Mouse (Mus musculus): Measurements from ENCODE around the gene Cd68.

Gene Cd68

DNA sequence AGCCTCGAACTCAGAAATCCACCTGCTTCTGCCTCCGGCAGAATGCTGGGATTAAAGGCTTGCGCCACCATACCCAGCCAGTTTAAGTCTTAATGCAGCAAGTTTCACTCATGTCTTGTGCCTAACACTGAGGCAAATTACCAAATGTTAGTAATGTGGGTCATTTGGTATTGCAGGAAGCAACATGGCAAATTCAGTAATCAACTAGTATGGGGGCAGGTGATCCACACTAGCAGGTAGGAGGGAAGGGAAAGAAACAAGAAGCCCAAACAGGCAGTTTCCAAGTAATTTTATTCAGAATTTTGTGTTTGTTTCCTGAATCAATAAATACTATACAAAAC, 682 bp upstream of the Cd68 start:
- DNase-seq (ENCODE audit: low spot score): no peak

DNA sequence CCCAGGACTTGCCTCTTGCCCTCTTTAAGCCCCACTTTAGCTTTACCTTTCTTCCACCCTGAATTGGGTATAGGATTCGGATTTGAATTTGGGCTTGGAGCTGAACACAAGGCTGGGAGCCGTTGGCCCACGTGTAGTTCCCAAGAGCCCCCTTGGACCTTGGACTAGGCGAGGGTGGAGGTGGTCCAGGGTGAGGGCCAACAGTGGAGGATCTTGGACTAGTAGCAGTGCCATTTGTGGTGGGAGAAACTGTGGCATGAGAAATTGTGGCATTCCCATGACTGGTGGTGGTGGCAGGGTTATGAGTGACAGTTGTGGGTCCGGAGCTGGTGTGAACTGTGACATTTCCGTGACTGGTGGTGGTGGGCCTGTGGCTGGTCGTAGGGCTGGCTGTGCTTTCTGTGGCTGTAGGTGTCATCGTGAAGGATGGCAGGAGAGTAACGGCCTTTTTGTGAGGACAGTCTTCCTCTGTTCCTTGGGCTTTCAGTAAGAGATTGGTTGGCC, 444 bp downstream of the Cd68 start:
- no peak for DNase-seq (ENCODE audit: low spot score)

DNA sequence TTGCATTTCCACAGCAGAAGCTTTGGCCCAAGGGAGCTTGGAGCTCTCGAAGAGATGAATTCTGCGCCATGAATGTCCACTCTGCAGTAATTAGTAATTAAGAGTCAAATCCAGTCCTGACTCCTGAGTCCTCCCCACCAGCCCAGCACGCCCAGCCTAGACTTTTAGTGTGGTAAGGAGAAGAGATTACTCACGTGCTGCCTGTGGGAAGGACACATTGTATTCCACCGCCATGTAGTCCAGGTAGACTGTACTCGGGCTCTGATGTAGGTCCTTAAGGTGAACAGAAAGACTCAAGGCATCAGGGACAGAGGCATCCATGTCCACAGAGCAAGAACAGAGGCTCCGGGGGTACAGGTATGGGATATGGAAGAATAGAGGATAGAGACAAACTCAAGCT, 1.1 kb downstream of the Cd68 start:
- DNase-seq (ENCODE audit: low spot score): no peak

DNA sequence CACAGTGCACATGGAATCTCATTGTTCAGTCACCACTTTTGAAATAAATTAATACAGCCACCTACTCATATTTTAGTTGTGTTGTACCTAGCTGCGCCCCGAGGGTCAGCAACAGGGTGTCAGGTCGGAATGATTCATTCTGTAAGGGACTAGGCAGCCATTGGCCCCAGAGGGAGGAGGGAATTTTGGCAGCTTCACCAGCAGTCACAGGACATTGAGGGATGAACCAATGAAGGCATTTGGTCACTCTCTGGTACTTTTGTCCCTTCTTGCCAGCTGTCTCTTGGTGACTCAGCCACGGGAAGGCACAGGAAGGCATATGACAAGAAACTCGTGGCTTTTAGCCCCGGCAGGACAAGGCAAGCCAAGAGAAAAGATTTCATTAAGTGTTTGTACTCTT, 2.2 kb downstream of the Cd68 start:
- peak; percentile 90 for DNase-seq (ENCODE audit: low spot score)

DNA sequence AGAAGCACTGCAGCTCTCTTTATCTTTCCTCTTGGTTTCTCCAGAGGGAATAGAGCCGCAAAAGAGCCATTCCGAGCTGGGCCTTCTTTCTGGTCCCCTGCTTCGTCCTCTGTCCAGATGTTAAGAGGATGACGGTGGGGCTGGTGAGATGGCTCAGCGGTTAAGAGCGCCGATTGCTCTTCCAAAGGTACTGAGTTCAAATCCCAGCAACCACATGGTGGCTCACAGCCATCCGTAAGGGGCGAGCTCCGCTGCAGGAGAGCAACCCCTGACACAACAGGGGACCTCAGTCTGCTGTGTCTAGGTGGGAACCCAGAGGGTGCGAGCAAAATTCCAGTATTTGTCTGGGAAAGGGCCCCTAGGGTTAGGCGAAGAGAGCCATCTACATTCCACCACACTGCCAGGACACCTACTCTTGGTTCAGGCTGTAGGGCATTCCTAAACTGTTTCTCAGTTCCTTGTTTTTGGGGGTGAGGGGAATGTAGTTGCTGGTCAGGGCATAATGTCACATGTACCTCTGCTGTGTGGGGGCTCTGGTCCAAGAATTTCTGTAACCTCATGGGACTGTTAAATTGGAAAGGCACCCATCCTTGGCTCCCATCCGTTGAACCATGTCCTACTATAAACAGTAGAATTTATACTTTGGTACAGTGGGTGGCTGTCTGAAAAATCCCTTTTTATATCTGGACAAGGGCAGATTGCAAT, 2.8 kb downstream of the Cd68 start:
- peak; percentile 56 for DNase-seq (ENCODE audit: low spot score)

DNA sequence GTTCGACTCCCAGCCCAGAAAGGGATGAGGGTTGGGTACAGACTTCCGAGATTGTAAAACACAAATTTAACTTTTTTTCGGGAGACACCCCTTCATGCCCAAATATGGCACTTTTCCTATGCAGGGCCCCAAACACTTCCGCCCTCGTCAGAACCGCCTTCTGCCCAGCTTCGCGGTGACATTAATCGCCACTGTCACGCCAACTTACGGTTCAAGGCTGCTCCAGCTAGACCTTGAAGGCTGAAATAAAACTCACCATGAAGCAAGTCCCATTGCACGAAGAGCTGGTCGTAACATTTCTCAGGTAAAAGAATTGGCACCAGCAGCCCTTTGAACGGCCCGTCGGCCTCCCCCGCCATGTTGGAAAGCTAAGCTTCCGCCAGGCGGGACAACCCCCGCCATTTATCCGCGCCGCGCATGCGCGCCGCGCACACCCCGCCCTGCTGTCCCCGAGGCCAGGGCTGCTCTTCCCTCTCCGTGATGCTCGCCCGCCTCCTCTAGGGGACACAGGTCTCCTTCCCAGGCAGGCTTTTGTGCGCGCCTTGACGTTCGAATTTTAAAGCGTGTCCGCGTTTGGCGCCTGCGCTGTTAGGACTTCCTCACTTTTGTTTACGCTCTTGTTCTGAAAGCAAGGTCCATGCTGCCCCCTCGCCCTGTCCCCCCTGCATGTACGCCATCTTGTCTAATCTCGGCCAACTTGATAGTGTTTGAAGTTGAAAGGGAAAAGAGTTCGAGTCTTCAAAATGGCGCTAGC, 3.6 kb downstream of the Cd68 start, which contains the start of gene Mpdu1:
TSS of gene Mpdu1 (minus strand) at position 430 of the 754 bp plus-strand sequence.
- DNase-seq (ENCODE audit: low spot score): peak; percentile 96

DNA sequence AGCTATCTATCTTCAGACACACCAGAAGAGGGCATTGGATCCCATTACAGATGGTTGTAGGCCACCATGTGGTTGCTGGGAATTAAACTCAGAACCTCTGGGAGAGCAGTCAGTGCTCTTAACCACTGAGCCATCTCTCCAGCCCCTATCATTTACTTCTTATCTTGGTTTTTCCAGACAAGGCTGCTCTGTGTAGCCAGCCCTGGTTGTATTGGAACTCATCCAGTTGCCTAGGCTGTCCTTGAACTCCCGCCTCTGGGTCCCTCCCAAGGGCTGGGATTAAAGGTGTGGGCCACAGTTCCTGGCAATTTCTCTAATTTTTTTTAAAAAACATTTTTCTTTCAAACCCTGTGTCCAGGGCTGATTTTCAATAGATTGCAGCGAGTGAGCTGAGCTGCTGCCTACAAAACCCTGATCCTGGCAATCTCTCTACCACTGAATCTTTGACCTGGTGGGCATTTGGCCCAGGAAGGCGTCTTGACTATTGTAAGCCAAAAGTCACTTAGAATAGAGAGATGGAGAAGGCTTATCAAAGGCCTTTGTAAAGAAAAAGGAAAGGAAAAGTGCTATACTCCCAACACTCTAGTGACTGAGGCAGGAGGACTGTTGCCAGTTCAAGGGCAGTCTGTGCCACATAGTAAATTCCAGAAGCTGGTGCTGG, 4.6 kb downstream of the Cd68 start:
- DNase-seq (ENCODE audit: low spot score): peak; percentile 96

DNA sequence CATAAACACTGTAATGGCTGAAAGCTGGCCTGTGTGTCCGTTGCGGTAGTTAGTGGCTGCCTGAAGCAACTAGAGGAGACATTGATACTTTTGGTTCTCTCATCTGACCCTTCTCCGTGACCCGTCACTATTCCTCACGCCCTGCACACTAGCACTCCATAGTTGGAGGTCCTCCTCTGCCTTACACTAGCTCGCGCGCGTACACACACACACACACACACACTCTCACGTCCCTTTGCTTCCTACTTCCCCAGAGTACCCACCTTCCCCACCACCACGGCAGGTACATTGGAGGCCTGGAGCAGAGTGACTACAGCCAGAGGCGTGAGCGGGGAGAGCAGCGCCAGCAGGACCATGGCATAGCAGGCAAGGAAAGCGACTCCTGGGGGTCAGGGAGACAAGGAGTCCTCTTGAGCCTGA, 8.5 kb downstream of the Cd68 start:
- DNase-seq (ENCODE audit: low spot score): no peak

DNA sequence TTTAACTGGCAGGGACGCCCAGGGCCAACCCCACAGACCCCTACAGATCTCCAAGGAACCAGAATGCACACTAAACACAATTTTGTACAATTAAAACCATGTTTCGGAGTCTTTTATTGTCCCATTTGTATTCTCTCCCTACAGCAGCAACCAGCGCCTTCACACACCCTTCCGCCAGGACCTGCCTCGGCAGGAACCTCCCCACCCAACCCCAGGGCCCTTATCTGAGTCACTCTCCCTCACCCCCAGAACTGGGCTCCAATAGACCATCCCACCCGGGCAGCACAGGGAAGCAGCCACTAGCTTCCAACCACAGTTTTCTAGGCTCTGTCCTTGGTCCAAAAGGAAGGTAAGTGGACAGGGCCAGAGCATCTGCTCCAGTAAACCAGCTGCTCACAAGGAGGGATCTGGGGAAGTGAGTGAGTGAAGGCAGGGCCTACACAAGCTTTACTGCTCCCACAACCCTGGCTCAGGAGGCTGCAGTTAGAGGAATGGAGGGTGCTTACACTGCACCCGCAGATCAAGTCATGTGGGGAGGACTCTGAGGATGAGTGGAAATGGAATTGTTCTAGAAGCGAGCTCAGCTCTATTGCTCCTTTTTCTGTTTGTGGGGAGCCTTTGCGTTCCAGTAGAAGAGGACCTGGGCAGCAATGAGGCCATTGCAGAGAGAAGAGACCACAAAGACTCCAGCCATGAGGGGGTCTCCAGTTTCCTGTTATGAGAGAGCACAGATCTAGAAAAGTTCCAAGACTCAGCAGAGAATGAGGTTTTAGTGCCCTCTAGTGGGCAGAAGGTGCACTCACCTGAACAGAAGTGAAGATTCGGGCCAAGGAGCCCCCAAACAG, 9.1 kb downstream of the Cd68 start:
- DNase-seq (ENCODE audit: low spot score): peak; percentile 55

DNA sequence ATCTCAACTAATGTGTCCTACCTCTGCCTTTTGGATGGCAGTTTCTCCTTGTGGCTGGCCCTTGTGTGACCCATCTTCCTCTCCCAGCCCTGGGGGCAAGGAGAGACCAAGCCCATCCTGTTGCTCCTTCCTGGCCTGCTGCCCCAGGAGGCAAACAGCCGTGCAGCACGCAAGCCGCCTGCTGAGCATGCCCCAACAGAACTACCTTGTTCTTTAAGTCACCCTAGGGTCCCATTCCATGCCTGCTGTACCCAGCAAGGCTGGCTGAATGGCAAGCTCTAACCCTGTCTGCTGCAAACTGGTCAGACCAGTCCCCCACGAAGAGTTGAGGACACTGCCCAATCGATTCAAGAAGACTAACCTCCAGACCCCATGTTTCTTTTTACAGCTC, 9.9 kb downstream of the Cd68 start:
- no peak for DNase-seq (ENCODE audit: low spot score)

DNA sequence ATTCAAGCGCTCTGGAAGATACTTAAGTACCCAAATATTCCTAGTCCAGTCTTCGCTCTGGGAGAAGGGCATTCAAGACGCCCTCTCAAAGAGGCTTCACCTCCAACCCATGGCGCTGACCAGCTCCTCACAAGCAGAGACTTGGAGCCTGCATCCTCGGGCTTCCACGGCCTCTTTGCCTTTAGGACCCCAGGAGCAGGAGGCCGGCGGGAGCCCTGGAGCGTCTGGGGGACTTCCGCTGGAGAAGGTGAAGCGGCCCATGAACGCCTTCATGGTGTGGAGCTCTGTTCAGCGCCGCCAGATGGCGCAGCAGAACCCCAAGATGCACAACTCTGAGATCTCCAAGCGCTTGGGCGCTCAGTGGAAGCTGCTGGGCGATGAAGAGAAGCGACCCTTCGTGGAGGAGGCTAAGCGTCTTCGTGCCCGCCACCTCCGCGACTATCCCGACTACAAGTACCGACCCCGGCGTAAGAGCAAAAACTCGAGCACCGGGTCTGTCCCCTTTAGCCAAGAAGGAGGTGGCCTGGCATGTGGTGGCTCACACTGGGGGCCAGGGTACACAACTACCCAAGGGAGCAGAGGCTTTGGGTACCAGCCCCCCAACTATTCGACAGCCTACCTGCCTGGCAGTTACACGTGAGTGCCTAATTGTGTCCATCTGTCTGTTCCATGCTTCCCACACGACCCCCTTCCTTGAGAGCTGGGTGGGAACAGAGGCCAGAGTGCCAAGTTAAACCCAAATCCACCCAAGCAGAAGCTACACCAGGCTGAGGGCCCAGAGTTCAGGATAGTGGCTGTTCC, 10.5 kb downstream of the Cd68 start, which contains the start of gene Sox15:
TSS of gene Sox15 (plus strand) at position 51 of the 801 bp plus-strand sequence.
- no peak for DNase-seq (ENCODE audit: low spot score)

DNA sequence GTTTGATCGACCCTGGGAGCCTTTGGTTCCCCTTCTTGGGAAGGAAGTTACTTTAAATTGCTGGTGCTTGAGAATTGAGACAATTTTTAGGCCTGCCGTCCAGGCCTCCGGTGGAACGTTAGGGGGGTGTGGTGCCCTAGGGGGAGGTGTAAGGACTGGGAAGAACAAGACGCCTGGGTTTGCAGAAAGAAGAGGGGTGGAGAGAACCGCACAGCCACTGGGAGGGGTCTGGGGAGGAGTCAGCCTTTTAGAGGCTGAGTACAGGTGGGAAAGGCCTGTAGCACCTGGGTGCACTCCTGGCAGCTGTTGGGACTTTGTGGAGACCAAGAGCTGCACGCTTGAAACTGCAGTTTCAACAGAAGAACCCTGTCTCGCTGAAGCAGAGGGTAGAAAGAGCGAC, 11.2 kb downstream of the Cd68 start:
- no peak for DNase-seq (ENCODE audit: low spot score)

DNA sequence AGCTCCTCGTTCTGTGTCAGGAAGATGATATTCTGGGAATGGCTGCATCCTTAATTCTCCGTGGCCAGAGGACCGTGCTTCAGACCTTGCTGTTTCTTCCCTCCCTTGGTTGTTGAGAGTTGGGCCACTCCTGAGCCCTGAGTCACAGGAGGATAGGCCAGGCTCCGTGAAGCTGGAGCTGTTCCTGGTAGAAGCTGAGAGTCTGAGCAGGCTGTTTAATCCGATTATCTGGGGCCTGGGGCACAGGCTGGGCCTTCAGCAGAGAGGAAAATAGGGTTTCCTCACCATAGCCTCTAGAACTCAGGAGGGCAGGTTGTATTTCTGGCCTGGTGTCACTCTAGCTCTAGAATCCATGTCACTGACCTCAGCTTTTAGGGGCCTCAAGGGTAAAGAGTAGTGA, 12.6 kb downstream of the Cd68 start:
- DNase-seq (ENCODE audit: low spot score): no peak

DNA sequence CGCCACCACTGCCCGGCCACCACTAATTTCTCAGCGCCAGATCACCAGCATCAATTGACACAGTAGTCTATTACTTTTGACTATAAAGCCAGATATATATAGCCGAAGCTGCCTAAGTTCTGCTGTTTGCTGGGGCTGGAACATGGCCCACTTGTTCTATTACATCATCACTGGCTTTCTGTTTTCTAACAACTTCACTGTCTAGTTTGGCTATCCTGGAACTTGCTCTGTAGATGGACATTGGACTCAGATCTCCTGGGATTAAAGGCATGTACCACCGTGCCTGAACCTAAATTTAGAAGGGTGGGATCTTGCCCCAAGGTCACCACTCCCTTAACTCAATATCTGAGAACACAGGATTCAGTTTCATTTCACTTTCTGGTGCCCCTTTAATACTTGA, 20.1 kb downstream of the Cd68 start:
- DNase-seq (ENCODE audit: low spot score): no peak

DNA sequence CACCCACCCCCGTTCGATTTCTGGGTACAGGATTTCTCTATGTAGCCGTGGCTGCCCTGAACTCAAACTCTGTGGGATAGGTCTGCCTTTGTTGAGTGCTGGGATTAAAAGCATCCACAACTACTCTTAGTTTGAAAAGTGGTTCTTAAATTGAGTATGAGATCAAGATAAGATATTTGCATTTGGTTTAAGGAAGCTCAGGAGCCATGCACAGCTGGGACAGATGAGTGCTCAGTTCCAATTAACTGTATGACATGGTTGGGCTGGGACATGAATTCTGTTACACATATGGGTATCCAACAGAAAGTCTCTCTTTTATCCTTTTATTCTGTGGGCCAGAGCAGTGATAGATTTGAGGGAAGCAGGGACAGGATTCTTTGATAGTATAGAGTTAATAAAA, 30.5 kb downstream of the Cd68 start:
- DNase-seq (ENCODE audit: low spot score): no peak

DNA sequence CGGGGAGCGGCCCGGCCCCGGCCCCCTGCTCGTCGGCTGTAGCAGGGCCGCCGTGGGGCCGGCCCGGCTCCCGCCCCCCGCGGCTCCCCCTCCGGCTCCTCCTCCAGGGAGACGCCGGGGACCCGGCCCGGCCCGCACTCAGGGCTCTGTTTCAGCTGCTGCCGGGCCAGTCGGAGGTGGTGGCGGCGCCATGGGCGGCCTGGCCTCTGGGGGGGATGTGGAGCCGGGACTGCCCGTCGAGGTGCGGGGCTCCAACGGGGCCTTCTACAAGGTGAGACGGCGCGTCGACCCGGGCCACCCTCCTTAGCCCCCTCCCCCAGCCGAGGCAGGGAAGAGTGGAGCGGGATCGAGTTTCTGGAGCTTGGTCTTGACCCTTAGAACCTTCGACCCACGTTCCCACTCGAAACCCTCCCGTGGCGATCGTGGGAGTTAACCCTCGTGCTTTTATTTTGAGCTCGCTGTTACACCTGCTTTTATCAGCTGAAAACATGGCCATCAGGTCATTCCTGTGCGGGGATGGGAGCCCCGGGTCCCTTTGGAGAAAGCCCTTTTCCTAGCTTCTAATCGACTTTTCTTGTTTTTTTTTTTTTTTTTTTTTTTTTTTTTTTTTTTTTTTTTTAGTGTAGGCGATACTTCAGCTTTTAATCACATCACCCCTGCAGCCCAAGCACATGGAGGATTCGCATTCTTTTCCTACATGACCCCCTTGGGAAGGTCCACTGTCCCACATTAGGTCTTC, 32.7 kb downstream of the Cd68 start:
- peak; percentile 42 for DNase-seq (ENCODE audit: low spot score)

DNA sequence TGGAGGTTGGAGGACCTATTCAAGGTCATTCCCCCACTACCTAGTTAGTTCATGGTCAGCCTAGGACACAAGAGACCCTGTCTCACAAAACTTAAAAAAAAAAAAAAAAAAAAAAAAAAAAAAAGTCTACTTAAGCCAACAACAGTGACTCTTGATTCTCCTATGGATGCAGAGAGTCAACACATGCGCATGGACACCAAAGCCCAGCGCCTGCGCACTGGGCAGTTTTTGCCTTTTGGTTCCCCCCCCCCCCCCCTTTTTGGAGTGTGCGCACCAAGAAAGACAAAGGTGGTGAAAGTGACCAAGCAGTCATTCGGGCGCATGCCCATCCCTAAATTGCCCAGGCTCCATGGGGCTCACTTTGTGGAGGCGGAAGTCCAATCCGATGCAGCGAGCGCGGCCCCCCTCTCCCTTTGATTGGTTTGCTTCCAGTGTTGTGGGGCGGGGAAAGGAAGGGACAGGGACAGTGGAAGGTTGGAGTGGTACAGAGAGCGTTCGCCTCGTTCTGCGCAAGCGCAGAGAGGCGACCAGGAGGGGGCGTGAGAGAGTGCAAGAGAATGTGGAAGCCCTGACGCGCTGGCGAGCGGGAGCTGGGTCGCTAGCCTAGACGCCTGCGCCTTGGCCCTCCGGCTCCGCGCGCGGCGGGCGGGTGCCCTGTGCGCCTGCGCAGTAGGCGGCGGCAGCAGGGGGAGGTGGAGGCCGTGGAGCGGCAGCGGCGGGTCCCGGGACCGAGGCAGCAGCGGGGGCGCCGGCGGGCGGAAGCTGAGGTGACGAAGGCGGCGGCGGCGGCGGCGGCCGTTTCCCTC, 33.5 kb downstream of the Cd68 start, which contains the start of gene Fxr2:
TSS of gene Fxr2 (plus strand) at position 707 of the 806 bp plus-strand sequence.
- DNase-seq (ENCODE audit: low spot score): peak; percentile 100

DNA sequence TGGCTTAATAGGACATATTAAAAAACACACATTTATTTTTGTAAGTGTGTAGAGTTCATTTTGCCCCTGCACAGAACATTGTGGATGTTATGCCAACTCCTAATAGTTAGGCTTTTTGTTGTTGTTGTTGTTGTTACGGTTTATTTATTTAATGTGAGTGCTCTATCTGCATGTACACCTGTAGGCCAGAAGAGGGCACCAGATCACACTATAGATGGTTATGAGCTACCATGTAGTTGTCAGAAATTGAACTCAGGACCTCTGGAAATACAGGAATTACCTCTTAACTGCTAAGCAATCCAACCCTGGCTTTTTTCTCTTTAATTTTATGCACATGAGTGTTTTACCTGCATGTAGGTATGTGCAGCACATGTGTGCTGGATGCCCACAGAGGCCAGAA, 36.2 kb downstream of the Cd68 start:
- DNase-seq (ENCODE audit: low spot score): peak; percentile 64

DNA sequence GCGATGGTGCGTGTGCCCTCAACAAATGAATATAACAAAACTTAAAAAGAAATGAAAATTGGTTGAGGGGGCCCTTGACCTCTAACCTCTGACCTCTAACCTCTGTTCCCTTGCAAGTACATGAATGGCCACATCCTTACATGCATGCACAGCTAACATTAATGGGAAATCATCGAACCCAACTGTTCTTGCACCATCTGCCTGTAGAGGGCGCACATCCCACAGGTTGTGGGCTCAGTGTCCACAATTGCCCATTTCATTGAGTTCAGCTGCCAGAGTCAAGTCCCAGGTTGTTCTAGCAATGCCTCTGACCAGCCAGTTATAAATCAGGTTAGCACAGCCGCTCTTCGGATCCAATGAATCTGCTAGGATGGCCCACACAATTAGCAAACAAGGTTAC, 37.7 kb downstream of the Cd68 start:
- DNase-seq (ENCODE audit: low spot score): peak; percentile 86

All from adipocyte (in vitro differentiated cells).